Mouse (Mus musculus) MEL (cell line): ENCODE results near the gene Kalrn.

ENCODE experiments used
- CHD1 ChIP-seq: IDR thresholded peaks from 2 replicates; pipeline ENCODE4 v1.6.1; 2012; ENCODE audit warnings: low read depth, mild to moderate bottlenecking, inconsistent platforms, low read length, improper control_type of control experiment
- CTCF ChIP-seq, 3 experiments: IDR thresholded peaks in 2 of 3; conservative IDR thresholded peaks in 1 of 3; 2 replicates each; pipeline ENCODE4 v1.5.1; 2011 to 2012; ENCODE audit warnings: low read length in 3 of 3, low read depth in 2 of 3, mild to moderate bottlenecking in 2 of 3, improper control_type of control experiment in 1 of 3, inconsistent platforms in 1 of 3, mixed read lengths in 1 of 3, moderate library complexity in 1 of 3; ENCODE audit not compliant: control insufficient read depth in 1 of 3, insufficient read depth in 1 of 3, poor library complexity in 1 of 3, severe bottlenecking in 1 of 3
- EP300 ChIP-seq, 2 experiments: IDR thresholded peaks; 2 replicates each; pipeline ENCODE4 v1.6.1; 2011; ENCODE audit warnings: improper control_type of control experiment in 2 of 2, low read length in 2 of 2, low read depth in 1 of 2, mild to moderate bottlenecking in 1 of 2
- GATA1 ChIP-seq: IDR thresholded peaks from 2 replicates; pipeline ENCODE4 v1.6.1; 2011; ENCODE audit warnings: low read depth, low read length, improper control_type of control experiment
- HCFC1 ChIP-seq: IDR thresholded peaks from 2 replicates; pipeline ENCODE4 v1.6.1; 2012; ENCODE audit warnings: low read depth, mild to moderate bottlenecking, inconsistent platforms, low read length, improper control_type of control experiment, moderate library complexity
- MAX ChIP-seq: IDR thresholded peaks from 2 replicates; pipeline ENCODE4 v1.6.1; 2011; ENCODE audit warnings: low read length, improper control_type of control experiment
- POLR2A ChIP-seq, 2 experiments: IDR thresholded peaks; 2 replicates each; pipeline ENCODE4 v1.6.1; 2011 to 2012; ENCODE audit warnings: low read length in 2 of 2, mild to moderate bottlenecking in 2 of 2, control low read depth in 1 of 2, improper control_type of control experiment in 1 of 2, low read depth in 1 of 2, moderate library complexity in 1 of 2; ENCODE audit not compliant: control insufficient read depth in 1 of 2, insufficient read depth in 1 of 2, poor library complexity in 1 of 2
- RAD21 ChIP-seq: IDR thresholded peaks from 2 replicates; pipeline ENCODE4 v1.6.1; 2011; ENCODE audit warnings: mild to moderate bottlenecking, low read depth, low read length, improper control_type of control experiment

DNA sequence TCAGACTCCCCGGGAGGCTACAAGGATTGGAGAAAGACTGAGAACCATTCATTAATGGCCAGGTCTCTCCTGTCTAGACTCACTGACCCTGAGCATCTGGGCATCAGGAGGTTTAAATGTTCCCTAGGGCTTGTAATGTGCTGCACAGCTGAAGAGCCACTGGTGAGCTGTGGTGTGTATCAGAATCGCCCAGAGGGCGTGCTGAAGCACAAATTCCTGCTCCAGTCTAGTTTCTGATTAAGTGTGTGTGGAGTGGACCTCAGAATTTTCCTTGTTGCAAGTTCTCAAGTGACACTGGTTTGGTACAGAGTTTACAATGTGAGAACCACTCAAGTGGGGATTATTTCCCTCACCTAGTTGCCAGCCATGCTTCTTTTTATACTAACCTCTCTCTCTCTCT lies 473.5 kb downstream of the Kalrn start:
- no peak for TF ChIP-seq CTCF (IDR thresholded peaks at IDR 0.05 in 2 of 3, conservative IDR thresholded peaks at IDR 0.05 in 1 of 3; ENCODE audit: control insufficient read depth in 1 of 3, insufficient read depth in 1 of 3, low read depth in 2 of 3, low read length in 3 of 3, poor library complexity in 1 of 3, severe bottlenecking in 1 of 3)
- TF ChIP-seq POLR2A (IDR thresholded peaks at IDR 0.05; ENCODE audit: control insufficient read depth in 1 of 2, insufficient read depth in 1 of 2, low read depth in 1 of 2, low read length in 2 of 2, poor library complexity in 1 of 2): no peak
- no peak for TF ChIP-seq GATA1
- TF ChIP-seq CHD1: no peak
- no peak for TF ChIP-seq MAX
- TF ChIP-seq RAD21: no peak
- TF ChIP-seq EP300 (IDR thresholded peaks at IDR 0.05; ENCODE audit: low read depth in 1 of 2, low read length in 2 of 2): no peak
- TF ChIP-seq HCFC1: no peak
